Mouse (Mus musculus) olfactory bulb, adult 2 months (tissue): ENCODE results near the gene Cry2.

Experiments used
- CTCF ChIP-seq: fragments of 200-500 bp; IDR thresholded peaks from 2 replicates; pipeline ENCODE4 v1.5.1; 2012; ENCODE audit warnings: low read depth, mild to moderate bottlenecking, low read length, moderate library complexity; ENCODE audit not compliant: insufficient read depth
- POLR2A ChIP-seq: fragments of 200-500 bp; IDR thresholded peaks from 2 replicates; pipeline ENCODE4 v1.6.1; 2012; ENCODE audit warnings: mild to moderate bottlenecking, low read depth, low read length, moderate library complexity; ENCODE audit not compliant: insufficient read depth

GRCm38 (mm10) chr2:92371971-92372690, 61.7 kb downstream of the Cry2 start:
- TF ChIP-seq CTCF (no peak), POLR2A (no peak)
